Mouse (Mus musculus) liver, postnatal 0 days (tissue): Measurements from ENCODE around the gene Maged1. TPM values are rescaled to one million over a fixed set of nuclear protein-coding genes. Genes with fewer than 3 reads are reported as not detected.
A peak's percentile ranks its signal among the peaks of the same experiment; 100 is the strongest.
"Not testable (repeated sequence)": the region's sequence is repeated elsewhere in the genome, so short reads cannot be mapped to it uniquely, and the experiment has no call there.

Source experiments
- ATAC-seq: fragments of 200-750 bp; cut with Nextera tagmentation; 2 replicates; pipeline ENCODE4 v1.8.0; 2017; ENCODE audit warnings: mild to moderate bottlenecking, moderate library complexity
- DNase-seq: peaks from one replicate; pipeline ENCODE4 v3.0.0-alpha.2; 2016
- H3K27ac ChIP-seq: fragments of 300-500 bp; sonication (generic); 2 replicates; pipeline ENCODE4 v1.5.1; 2014; ENCODE audit warnings: antibody characterized with exemption, moderate library complexity, mild to moderate bottlenecking, low read depth
- H3K27me3 ChIP-seq: fragments of 300-500 bp; sonication (generic); 2 replicates; pipeline ENCODE4 v1.6.1; 2014; ENCODE audit warnings: low read length, control low read depth, mixed read lengths; ENCODE audit not compliant: insufficient read depth
- H3K36me3 ChIP-seq: fragments of 300-500 bp; sonication (generic); replicated peaks from 2 replicates; pipeline ENCODE4 v1.6.1; 2014; ENCODE audit warnings: mild to moderate bottlenecking, control low read depth, low read length, moderate library complexity, mixed read lengths; ENCODE audit not compliant: insufficient read depth
- H3K4me1 ChIP-seq: fragments of 300-500 bp; sonication (generic); 2 replicates; pipeline ENCODE4 v1.6.1; 2014; ENCODE audit warnings: antibody characterized with exemption, mild to moderate bottlenecking, control low read depth; ENCODE audit not compliant: insufficient read depth
- H3K4me2 ChIP-seq: fragments of 300-500 bp; sonication (generic); 2 replicates; pipeline ENCODE4 v1.6.1; 2014; ENCODE audit warnings: low read depth, mild to moderate bottlenecking, low read length, moderate library complexity, mixed read lengths
- H3K4me3 ChIP-seq: fragments of 300-500 bp; sonication (generic); 2 replicates; pipeline ENCODE4 v1.5.1; 2014; ENCODE audit warnings: low read depth, low read length
- H3K9ac ChIP-seq: fragments of 300-500 bp; sonication (generic); replicated peaks from 2 replicates; pipeline ENCODE4 v1.6.1; 2014; ENCODE audit warnings: mild to moderate bottlenecking, moderate library complexity
- H3K9me3 ChIP-seq: fragments of 300-500 bp; sonication (generic); 2 replicates; pipeline ENCODE4 v1.6.1; 2016; ENCODE audit warnings: mild to moderate bottlenecking, control low read depth, low read length, mixed read lengths
- CTCF ChIP-seq: sonication (generic); IDR thresholded peaks from 2 replicates; pipeline ENCODE4 v1.5.1; 2016; ENCODE audit warnings: antibody characterized with exemption, low read depth
- EP300 ChIP-seq: IDR thresholded peaks from 2 replicates; pipeline ENCODE4 v1.6.1; 2016; ENCODE audit warnings: antibody characterized with exemption, low read depth, mild to moderate bottlenecking
- WGBS: fragments of 180-500 bp; shearing (Covaris S2); extraction: QIAGEN DNeasy Blood & Tissue Kit; methylation state at CpG from one replicate; pipeline ENCODE4 v1.1.7; 2014; ENCODE audit not compliant: insufficient replicate concordance; 5-methylcytosine and 5-hydroxymethylcytosine counted together
- polyA plus RNA-seq: library from polyadenylated mRNA; unstranded; fragments of >200 nt; fragmentation: Nextera tagmentation; extraction: Ambion mirVana; gene quantifications from 2 replicates; pipeline ENCODE4 v1.2.1, GENCODE M21; 2015

Maged1 gene
- polyA plus RNA-seq, 1 experiment from 2014 or later = 67.5 TPM

DNA sequence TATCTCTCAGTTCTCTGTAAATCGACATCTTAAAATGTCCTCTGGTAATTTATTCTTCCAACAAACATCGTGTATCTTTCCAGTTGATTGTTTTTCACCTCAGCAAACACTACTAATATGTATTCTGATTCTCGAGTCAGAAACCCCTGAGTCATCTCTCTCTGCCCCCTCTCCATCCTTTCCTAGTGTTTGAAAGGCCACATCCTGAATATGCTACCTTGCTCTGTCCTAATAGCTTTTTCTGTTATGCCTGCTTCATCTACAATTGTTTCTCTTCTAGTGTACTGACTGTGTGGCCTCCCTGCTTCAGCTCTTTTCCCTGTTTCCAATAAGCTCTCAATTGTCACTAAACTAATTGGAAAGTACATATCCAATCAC is 33.5 kb downstream of the Maged1 start:
- TF ChIP-seq CTCF (no peak), EP300 (no peak)
- 53% methylated on average over 3 of the region's 3 CpGs for WGBS

GRCm38 (mm10) chrX:94507698-94508441 is 34.1 kb downstream of the Maged1 start:
- not testable (repeated sequence) for H3K4me1 ChIP-seq, H3K36me3 ChIP-seq, ATAC-seq, DNase-seq, H3K4me3 ChIP-seq, H3K27me3 ChIP-seq, H3K9ac ChIP-seq, H3K27ac ChIP-seq, H3K9me3 ChIP-seq, H3K4me2 ChIP-seq
- 28% methylated on average over 6 of the region's 14 CpGs for WGBS

More for the DNA sequence above, 33.5 kb downstream of the Maged1 start:
- Histone ChIP-seq H3K27ac (no peak overlapping the region), H3K36me3 (no peaks in the 10 kb centered on the region), H3K4me1 (no peaks in the 10 kb centered on the region), H3K9me3 (no peaks in the 10 kb centered on the region), H3K27me3 (no peaks in the 10 kb centered on the region), H3K4me2 (no peak overlapping the region), H3K4me3 (no peak overlapping the region), H3K9ac (no peak overlapping the region)
- ATAC-seq (no peak), DNase-seq (no peak)

GRCm38 (mm10) chrX:94486001-94486792 is 55.7 kb downstream of the Maged1 start:
- WGBS = 65% methylated on average over 2 of the region's 2 CpGs
- peak; percentile 100 for ATAC-seq

More at GRCm38 (mm10) chrX:94486001-94486792, 55.7 kb downstream of the Maged1 start:
- Histone ChIP-seq H3K27me3 (no peaks in the 10 kb centered on the region), H3K4me2 (no peak overlapping the region), H3K36me3 (no peaks in the 10 kb centered on the region), H3K4me1 (no peaks in the 10 kb centered on the region), H3K4me3 (no peak overlapping the region), H3K9ac (no peak overlapping the region), H3K9me3 (no peaks in the 10 kb centered on the region), H3K27ac (peak overlapping the region; percentile 51)
- peak; percentile 47 for DNase-seq
- TF ChIP-seq EP300 (peak; percentile 84), CTCF (no peak)

Other genes starting within 250 kb of the Maged1 start
- not detected in 2 replicates for gene Fam90a1b, start 175.4 kb downstream of the Maged1 start, polyA plus RNA-seq
- gene Apoo, start 175.0 kb downstream of the Maged1 start, polyA plus RNA-seq = 49.7 and 52.9 TPM in 2 replicates
- gene Gspt2, start 93.9 kb upstream of the Maged1 start, polyA plus RNA-seq = 0.96 and 1.3 TPM in 2 replicates
- 0.33 and 0.46 TPM in 2 replicates for gene Zxdb, start 182.4 kb upstream of the Maged1 start, polyA plus RNA-seq